Mouse (Mus musculus) activated CD4-positive, CD25-positive, alpha-beta regulatory T cell, adult 4 months (primary cell): Measurements from ENCODE around the gene Arhgef5. TPM values are rescaled to one million over a fixed set of nuclear protein-coding genes. Genes with fewer than 3 reads are reported as not detected.

Experiments
- ATAC-seq: one replicate; pipeline ENCODE4 v1.8.0; 2017
- polyA plus RNA-seq, 2 experiments: library from polyadenylated mRNA; unstranded; fragments of 100-300 nt; shearing (Covaris generic); gene quantifications; one replicate each; pipeline ENCODE4 v1.2.1; 2017

The Arhgef5 gene
- polyA plus RNA-seq, 2 experiments from 2014 or later = 2.2 to 2.9 TPM

- ATAC-seq = no peak
Observed at GRCm38 (mm10) chr6:43335619-43336234, 70.3 kb downstream of the Arhgef5 start.

- no peak for ATAC-seq
Observed at GRCm38 (mm10) chr6:43337491-43337961, 72.1 kb downstream of the Arhgef5 start.

GRCm38 (mm10) chr6:43338804-43339203, 73.4 kb downstream of the Arhgef5 start:
- no peak for ATAC-seq

Other genes starting within 250 kb of the Arhgef5 start
- not detected for gene Olfr441, start 159.2 kb upstream of the Arhgef5 start, polyA plus RNA-seq
- gene Olfr237-ps1, start 119.0 kb upstream of the Arhgef5 start, polyA plus RNA-seq = not detected
- gene Olfr437, start 102.3 kb upstream of the Arhgef5 start, polyA plus RNA-seq = not detected
- gene Olfr13, start 93.4 kb upstream of the Arhgef5 start, polyA plus RNA-seq = not detected
- gene Olfr435, start 68.4 kb upstream of the Arhgef5 start, polyA plus RNA-seq = not detected
- not detected for gene Olfr434, start 52.6 kb upstream of the Arhgef5 start, polyA plus RNA-seq
- gene Olfr47, start 34.1 kb upstream of the Arhgef5 start, polyA plus RNA-seq = not detected
- not detected for gene Nobox, start 44.0 kb downstream of the Arhgef5 start, polyA plus RNA-seq